Mouse (Mus musculus): ENCODE data around the gene Elfn2.

The Elfn2 gene

DNA sequence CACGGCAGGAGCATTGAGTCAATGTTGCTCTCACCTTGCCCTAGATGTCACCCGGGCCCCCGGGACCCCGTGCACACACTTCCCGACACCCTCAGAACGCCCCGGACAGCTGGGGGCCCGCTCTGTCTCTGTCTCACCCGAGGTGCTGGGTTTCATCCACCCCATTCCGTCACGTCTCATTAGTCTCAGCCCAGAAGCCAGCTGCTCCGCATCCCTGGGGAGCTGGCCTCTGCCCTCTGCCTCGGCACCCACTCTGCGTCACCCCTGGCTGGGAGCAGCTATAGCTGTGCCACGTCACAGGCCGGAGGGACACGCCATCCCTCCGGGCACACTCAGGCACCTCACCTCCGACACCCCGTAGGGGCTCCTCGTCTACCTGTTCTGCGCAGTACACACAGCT is 38.3 kb downstream of the Elfn2 start:
- DNase-seq: no peak

DNA sequence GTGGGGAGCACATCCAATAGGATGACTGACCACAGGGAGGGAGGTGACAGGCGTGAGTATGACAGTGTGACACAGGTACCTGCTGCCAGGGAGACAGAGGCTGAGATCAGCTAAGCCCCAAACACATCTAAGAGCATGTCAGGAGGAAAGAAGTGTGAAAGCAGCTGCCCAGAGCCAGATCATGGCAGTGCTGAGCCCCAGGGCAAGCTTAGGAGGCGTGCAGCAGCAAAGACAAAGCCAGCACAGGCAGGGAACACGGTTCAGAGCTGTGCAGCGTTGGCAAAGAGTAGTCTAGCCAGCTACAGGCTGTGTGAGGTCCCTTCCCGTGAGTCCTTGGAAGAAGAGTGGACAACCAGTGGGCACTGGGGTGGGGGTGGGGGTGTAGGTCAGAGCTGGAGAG is 40.9 kb downstream of the Elfn2 start:
- DNase-seq: no peak

DNA sequence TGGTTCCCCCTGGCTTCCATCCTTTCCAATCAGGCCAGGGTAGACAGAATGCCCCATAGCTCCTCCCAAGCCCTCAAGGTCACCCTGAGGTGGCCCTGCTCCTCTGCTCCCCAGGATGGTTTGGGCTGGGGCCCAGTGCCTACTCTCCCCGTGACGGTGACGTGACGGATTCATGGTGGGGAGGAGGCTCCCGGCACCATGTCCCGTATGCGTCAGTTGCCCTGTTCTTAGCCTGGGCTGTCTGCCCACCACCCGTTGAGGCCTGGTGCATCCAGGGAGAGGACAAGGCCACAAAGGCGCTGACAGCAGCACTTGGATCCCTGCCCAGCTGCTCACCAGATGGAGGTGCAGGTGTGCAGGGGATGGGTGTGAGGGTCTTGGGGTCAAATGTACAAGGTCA is 41.6 kb downstream of the Elfn2 start:
- DNase-seq: peak; percentile 45

DNA sequence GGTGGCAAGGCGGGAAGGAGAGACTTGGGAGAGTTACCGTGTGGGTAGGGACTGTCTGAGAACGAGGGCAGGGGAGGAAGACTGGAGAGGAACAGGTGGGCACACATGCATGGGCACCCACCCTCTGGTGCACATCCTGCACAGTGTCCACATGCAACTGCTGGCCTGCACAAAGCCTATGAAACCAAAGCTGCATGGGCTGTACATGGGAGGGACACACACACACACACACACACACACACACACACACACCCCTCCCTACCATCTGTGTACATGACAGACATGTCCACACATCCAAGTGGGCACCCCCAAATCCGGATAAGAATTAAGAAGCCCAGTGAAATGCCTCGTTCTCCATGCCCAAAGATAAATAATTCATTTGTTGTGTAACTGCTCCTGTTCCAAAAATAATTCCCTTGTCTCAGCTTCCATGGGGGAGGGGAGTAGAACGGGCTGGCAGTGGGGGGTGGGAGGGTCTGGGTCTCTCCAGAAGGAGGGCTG is 43.6 kb downstream of the Elfn2 start:
- no peak for DNase-seq

DNA sequence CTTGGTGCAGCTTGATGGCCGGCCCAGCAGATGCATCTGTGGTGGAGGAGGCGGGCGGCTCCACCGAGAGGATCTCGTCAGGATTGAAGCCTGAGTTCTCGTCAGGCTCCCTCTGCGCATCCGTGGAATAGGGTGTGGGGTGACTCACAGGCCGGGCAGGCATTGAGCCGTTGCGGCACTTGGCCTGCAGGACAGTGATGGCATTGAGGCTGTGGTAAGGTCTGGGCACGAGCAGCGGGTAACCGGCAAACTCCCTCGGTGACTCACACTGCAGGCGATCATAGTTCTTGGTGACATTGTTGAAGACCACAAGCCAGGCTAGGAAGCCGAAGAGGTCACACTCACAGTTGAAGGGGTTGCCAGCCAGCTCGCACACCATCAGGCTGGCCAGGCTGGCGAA is 45.1 kb downstream of the Elfn2 start:
- no peak for DNase-seq

DNA sequence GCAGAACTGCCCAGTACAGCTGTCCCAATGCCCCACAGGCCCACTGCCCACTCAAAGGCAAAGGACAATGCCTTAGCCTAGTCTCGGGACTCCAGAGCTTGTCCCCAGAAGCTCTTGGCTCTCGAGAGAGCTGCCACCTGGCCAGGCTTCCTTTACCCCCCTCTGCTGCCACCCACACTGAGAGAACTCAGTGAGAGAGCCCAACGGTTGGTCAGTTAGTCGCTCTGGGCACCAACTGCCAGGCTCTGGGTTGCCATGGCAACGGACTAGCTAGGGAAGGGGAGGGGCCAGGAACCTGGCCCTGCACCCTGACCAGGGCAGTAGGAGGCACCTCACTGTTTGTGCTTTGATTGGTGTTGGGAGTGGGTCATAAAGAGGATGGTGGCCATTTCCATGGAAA is 48.2 kb downstream of the Elfn2 start:
- DNase-seq: peak; percentile 44

DNA sequence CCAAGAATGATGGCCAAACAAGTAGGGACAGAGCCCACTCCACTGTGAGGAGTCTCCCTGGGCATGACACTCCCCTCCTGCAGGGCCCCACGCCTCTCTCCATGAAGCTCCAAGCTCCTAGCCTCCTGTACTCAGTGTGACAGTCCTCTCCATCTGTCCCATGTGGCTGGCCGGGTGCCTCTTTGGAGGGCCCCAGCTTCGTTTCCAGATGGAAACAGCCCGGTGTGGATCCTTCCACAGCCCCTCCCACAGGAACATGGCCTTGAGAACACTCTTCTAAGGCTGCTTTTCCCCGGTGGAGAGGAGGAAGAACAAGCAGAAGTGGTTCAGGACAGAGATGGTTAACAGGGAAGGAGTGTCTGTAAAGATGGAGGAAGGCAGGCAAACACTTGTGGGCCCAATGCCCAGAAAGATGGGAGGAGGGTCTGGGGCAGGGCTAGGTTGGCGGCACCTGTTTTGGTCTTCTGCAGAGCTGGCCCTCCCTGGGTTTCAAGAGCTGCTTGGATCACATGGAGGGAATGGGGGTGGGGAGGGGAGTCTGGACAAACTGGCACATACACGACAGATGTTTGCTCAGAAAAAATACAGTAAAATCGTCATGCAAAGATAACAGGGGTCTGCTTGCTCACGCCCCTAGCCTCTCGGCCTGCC is 49.2 kb downstream of the Elfn2 start:
- no peak for DNase-seq

DNA sequence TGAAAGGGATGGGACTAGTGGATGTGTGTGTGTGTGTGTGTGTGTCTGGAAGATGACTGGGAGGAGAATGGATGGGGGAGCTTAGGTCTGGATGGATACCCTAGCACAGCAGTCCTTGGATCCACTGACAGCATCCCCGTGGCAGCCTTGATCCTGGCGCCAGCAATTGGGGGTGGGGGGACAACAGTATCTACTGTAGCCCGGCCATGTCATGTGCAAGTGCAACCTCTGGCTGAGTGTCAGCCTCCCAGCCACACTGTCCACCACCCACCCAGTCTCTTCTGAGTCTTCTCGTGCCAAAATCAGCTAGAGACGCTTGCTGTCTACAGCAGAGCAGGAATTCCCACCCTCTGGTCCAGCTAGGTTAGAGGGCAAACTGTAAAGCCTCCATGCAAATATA is 54.3 kb downstream of the Elfn2 start:
- no peak for DNase-seq

DNA sequence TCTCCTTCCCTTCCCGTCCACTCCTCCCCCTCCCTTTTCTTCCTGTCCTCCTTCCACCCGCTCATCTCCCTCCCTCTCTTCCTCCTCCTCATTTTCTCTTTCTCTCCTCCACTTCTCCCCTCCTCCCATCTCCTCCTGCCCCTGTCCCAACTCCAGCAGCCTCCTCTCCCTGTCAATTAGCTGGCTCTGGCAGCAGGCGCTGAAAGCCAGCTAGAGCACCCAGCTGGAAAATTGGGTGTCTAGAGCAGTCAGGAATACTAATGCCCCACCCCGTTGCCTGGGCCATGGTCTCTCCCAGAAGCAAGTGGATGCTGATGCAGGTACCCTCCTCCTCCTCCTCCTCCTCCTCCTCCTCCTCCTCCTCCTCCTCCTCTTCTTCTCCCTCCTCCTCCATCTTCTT is 67.4 kb downstream of the Elfn2 start:
- DNase-seq: no peak

DNA sequence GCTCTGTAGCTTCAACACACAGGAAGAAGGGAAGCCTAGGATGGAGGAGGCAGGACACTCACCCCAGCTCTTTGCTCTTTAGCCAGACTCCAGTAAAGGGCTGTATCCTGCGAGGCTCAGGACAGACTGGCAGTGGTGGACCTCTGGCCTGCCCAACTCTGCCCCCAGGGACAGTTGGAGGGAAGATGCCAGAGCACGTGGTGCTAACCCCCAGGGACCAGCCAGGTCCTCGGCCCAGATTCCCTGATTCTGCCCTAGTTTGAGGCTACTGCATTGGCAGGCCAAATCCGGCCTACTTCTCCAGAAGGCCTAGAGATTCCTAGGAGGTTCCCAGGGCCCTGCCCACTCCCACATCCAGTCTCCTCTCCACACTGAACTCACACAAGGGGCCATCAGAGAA is 70.8 kb downstream of the Elfn2 start:
- no peak for DNase-seq

DNA sequence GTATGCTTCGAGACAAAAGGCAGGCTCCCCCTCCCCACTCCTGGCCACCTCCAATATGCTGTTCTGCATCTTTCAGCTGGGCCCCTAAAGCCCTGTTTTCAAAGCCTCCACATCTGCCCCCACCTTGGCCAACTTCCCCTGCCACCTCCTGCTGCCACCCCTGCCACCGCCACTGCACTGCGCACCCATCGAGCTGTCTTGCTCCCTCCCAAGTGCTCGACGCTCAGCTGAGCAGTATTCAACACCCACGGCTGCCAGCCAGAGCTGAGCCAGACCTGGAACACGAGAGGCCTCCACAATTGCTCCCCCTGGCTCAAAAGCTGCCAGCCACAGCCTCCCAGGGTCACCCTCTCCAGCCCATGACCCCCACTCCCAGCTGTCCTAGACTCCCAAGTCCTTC is 74.0 kb downstream of the Elfn2 start:
- no peak for DNase-seq

DNA sequence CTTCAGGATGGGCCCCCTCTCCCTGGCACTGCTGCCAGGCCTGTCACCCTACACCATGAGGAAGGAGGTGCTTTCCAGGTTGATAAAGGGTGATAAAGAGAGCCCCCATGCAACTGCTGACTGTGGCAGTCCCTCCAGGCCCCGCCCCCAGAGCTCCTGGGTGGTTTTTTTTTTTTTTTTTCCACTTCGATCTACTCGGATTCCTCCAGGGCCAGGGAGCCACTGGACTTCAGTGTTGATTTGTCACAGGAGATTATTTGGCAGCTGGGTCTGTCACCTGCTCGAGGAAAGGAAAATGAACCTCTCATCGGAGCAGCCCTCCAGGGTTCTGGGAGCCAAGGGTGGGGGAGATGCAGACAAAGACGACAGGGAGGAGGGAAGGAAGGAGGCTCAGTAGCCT is 74.9 kb downstream of the Elfn2 start:
- DNase-seq: no peak

DNA sequence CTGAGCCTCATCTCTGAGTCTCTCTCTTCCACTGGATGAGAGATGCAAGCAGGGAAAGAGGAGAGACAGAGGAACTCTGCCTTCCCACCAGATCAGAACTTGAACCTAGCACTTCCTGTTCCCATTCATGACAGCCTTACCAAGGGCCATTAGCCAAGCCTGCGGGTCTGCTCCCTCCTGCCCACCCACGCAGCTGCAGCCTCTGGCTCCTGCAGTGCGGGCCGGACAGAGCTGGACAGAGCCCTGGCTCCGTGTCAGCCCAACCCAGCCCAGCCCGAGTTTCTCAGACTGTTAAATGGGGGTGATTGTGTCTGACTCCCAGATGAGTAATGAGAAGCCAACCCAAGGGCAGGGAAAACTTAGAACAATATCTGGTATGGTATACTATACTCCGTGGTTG is 83.3 kb downstream of the Elfn2 start:
- peak; percentile 11 for DNase-seq

DNA sequence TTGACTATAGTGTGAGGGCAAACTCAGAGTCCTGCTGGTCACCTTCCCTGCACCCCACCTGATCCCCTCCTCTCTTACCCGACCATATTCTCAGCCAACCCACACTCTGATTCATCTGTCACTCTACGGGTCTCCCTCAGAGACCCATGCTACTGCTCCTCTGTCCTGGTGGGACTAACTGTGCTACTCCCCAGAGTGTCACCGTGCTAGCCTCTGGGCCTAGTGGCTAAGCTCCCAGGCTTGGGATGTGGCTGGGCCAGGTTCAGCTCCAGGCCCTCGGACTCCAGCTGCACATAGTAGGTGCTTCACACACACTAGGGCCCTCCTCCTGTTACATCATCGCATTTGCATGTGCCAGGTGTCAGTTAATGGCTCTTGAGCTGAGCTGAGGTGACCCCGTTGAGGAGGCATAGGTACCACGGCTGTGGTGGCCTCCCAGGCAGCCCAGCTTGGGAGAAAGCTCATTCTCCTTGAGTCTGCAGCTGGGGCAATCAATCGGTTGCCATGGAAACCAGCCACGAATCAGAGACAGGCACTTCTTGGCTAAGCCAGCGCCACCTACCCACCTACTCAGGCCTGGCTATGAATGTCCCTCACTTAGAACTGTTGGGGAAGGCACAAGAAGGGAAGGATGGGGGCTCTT is 84.4 kb downstream of the Elfn2 start:
- no peak for DNase-seq

DNA sequence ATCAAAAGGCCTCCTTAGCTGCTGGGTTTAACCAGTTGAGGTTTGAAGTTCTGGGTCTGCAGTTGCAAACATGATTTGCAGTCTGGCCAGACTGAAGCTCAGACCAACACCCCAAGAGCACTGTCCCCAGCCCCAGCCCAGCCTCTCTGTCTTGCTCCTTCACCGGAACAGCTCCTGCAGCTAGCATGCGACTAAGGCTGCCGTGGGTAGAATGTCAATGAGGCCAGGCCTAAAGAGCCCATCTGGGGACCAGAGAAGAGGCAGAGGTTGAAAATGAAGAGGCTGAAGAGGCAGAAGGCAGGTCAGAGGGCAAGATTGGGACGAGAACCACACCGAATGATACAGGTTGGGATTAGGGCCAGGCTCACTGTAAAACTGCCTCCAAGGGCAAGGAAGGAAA is 85.2 kb downstream of the Elfn2 start:
- DNase-seq: no peak

DNA sequence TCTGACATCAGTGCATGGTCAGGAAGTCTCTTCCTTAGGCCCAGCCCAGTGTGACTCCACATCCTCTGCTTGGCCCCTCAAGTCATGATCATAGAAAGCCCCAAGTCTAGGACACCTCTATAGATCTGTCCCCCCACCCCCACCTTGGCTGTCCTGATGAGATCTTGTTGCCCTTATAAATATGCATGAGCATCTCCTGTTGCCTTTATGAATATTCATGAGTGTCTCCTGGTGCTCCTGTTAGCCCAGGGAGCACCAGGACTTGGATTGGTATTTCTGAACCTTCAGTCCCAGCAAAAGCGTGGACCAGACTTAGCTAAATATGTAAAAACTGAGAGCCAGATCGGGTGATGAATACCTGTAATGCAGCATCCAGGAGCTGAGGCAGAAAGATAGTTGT is 86.2 kb downstream of the Elfn2 start:
- no peak for DNase-seq

DNA sequence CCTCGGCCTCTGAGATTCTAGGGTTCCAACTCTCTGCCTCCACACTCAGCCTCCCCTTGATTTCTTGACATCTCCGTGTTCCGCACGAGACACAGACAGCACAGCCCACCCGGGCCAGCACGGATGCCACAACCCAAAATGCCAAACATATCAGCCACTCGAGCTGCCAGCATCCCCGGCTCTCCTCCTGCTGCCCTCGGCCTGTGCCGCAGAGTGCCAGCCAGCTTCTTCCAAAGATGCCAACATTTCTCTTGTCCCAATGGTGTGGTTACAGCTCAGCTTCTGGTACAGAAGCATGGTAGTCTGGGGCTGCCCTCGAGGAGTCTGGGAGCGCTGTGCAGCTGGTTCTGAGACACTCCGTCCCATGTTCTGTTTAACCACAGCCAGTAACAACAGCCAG is 92.3 kb downstream of the Elfn2 start:
- DNase-seq: no peak

DNA sequence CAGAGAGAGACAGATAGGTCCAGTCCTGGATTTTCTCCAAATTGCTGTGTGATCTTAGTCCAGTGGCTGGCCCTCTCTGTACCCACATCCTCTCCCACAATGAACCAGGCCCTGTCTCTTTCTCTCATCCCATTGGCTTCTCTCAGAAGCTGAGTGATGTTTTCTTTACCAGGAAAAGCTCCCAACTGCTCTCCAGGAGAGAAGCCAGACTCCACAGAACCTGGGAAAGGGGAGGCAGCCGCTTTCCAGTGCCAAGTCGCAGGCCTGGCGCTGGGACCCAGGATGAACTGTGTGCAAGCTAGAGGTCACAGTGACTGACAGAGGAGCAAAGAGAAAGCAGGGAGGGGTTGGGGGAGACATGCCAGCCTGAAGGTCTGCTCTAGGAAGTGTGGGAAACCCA is 93.6 kb downstream of the Elfn2 start:
- no peak for DNase-seq

DNA sequence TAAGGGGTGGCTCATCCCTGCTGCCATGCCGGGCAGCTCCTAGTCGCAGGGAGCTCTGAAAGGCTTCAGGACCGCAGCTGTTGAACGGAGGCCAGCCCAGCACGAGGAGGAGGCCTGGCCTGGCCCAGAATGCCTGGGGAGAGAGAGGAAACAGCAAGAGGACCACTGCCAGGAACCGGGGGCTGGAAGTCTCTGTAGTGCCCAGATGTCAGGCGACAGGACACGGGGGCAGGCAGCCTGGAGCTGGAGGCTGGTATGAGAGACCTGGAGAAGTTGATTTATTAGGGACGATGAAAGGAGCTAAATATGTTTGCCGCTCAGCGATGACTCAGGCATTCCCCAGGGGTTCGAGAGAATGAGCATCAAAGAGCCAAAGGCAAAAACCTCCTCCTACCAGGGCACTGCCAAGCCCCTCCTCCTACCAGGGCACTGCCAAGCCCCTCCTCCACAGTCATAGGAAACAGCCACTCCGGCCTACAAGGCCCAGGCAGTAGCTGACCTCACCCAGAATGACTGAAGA is 94.1 kb downstream of the Elfn2 start:
- DNase-seq: peak; percentile 37

DNA sequence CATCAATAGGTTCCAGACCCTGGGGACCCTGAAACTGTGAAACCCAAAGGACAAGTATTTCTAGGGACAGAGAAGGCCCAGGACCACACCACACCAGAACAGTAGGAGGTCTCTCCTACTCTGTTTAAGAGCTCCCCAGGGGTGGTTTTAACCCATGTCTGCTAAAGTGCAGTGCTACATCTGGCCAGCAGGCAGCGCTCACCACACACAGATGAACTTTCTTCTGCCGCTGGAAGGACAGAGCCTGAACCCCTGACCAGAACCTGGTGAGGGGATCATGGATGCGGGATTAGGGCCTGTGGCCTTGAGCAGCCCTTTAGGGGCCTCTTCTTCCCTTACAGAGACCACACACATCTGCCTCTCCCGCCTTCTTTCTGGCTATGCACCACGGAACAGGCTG is 95.1 kb downstream of the Elfn2 start:
- DNase-seq: peak; percentile 40
